Mouse (Mus musculus): ENCODE measurements around the gene Pcca. TPM values are rescaled to one million over a fixed set of nuclear protein-coding genes. Genes with fewer than 3 reads are reported as not detected.

The Pcca gene
- polyA plus RNA-seq, 1 experiment = 4.8 TPM

- TF ChIP-seq CTCF (IDR thresholded peaks at IDR 0.05; ENCODE audit: extremely low read depth, insufficient read depth, insufficient read length, insufficient replicate concordance) (no peak), POLR2A (IDR thresholded peaks at IDR 0.05; ENCODE audit: low read depth, low read length) (no peak)
- Histone ChIP-seq H3K36me3 (ENCODE audit: control insufficient read depth, insufficient read depth, low read length) (no peaks in the 10 kb centered on the region), H3K4me3 (ENCODE audit: extremely low read depth, insufficient read depth, insufficient read length) (no peak overlapping the region), H3K4me1 (ENCODE audit: control insufficient read depth, insufficient read depth, insufficient read length) (no peaks in the 10 kb centered on the region), H3K27me3 (ENCODE audit: control insufficient read depth, insufficient read depth, low read length) (no peaks in the 10 kb centered on the region), H3K27ac (ENCODE audit: insufficient read depth, low read length) (no peak overlapping the region)
- no peak for DNase-seq (ENCODE audit: low read depth in 1 of 2, low spot score in 2 of 2)
- 62% methylated on average over 2 of the region's 2 CpGs for WGBS
These were observed 74.2 kb downstream of the Pcca start for GRCm38 (mm10) chr14:122608323-122608722.

- 92% methylated on average over 4 of the region's 4 CpGs for WGBS
- H3K36me3 ChIP-seq (ENCODE audit: control insufficient read depth, insufficient read depth, low read length) = no peaks in the 10 kb centered on the region
- no peak overlapping the region for H3K4me3 ChIP-seq (ENCODE audit: extremely low read depth, insufficient read depth, insufficient read length)
- no peaks in the 10 kb centered on the region for H3K27me3 ChIP-seq (ENCODE audit: control insufficient read depth, insufficient read depth, low read length)
- DNase-seq (ENCODE audit: low read depth in 1 of 2, low spot score in 2 of 2) = no peak
- H3K4me1 ChIP-seq (ENCODE audit: control insufficient read depth, insufficient read depth, insufficient read length) = no peaks in the 10 kb centered on the region
- TF ChIP-seq CTCF (IDR thresholded peaks at IDR 0.05; ENCODE audit: extremely low read depth, insufficient read depth, insufficient read length, insufficient replicate concordance) (no peak), POLR2A (IDR thresholded peaks at IDR 0.05; ENCODE audit: low read depth, low read length) (no peak)
- no peak overlapping the region for H3K27ac ChIP-seq (ENCODE audit: insufficient read depth, low read length)
These were observed 76.9 kb downstream of the Pcca start for GRCm38 (mm10) chr14:122611035-122611434.

- H3K4me1 ChIP-seq (ENCODE audit: control insufficient read depth, insufficient read depth, insufficient read length) = no peaks in the 10 kb centered on the region
- no peak overlapping the region for H3K4me3 ChIP-seq (ENCODE audit: extremely low read depth, insufficient read depth, insufficient read length)
- H3K36me3 ChIP-seq (ENCODE audit: control insufficient read depth, insufficient read depth, low read length) = no peaks in the 10 kb centered on the region
- no peak for DNase-seq (ENCODE audit: low read depth in 1 of 2, low spot score in 2 of 2)
- H3K27me3 ChIP-seq (ENCODE audit: control insufficient read depth, insufficient read depth, low read length) = no peaks in the 10 kb centered on the region
- TF ChIP-seq CTCF (IDR thresholded peaks at IDR 0.05; ENCODE audit: extremely low read depth, insufficient read depth, insufficient read length, insufficient replicate concordance) = no peak
- TF ChIP-seq POLR2A (IDR thresholded peaks at IDR 0.05; ENCODE audit: low read depth, low read length) = no peak
- WGBS = 85% methylated on average over 3 of the region's 3 CpGs
- H3K27ac ChIP-seq (ENCODE audit: insufficient read depth, low read length) = no peak overlapping the region
These were observed 78.2 kb downstream of the Pcca start for GRCm38 (mm10) chr14:122612317-122612716.

GRCm38 (mm10) chr14:122617656-122618055, 83.5 kb downstream of the Pcca start:
- no peak overlapping the region for H3K4me3 ChIP-seq (ENCODE audit: extremely low read depth, insufficient read depth, insufficient read length)
- H3K27me3 ChIP-seq (ENCODE audit: control insufficient read depth, insufficient read depth, low read length) = no peaks in the 10 kb centered on the region
- H3K36me3 ChIP-seq (ENCODE audit: control insufficient read depth, insufficient read depth, low read length) = peaks cover 5% of the 10 kb centered on the region; the same call in 1 of the 2 replicates
- TF ChIP-seq POLR2A (IDR thresholded peaks at IDR 0.05; ENCODE audit: low read depth, low read length) = no peak
- no peak for TF ChIP-seq CTCF (IDR thresholded peaks at IDR 0.05; ENCODE audit: extremely low read depth, insufficient read depth, insufficient read length, insufficient replicate concordance)
- no peaks in the 10 kb centered on the region for H3K4me1 ChIP-seq (ENCODE audit: control insufficient read depth, insufficient read depth, insufficient read length)
- no peak overlapping the region for H3K27ac ChIP-seq (ENCODE audit: insufficient read depth, low read length)
- 98% methylated on average over 2 of the region's 2 CpGs for WGBS
- no peak for DNase-seq (ENCODE audit: low read depth in 1 of 2, low spot score in 2 of 2)

- 88% methylated on average over 2 of the region's 2 CpGs for WGBS
- Histone ChIP-seq H3K27me3 (ENCODE audit: control insufficient read depth, insufficient read depth, low read length) (no peaks in the 10 kb centered on the region), H3K4me1 (ENCODE audit: control insufficient read depth, insufficient read depth, insufficient read length) (no peaks in the 10 kb centered on the region; the same call in 1 of the 2 replicates), H3K36me3 (ENCODE audit: control insufficient read depth, insufficient read depth, low read length) (no peaks in the 10 kb centered on the region), H3K4me3 (ENCODE audit: extremely low read depth, insufficient read depth, insufficient read length) (no peak overlapping the region), H3K27ac (ENCODE audit: insufficient read depth, low read length) (no peak overlapping the region)
- TF ChIP-seq POLR2A (IDR thresholded peaks at IDR 0.05; ENCODE audit: low read depth, low read length) (no peak), CTCF (IDR thresholded peaks at IDR 0.05; ENCODE audit: extremely low read depth, insufficient read depth, insufficient read length, insufficient replicate concordance) (no peak)
- no peak for DNase-seq (ENCODE audit: low read depth in 1 of 2, low spot score in 2 of 2)
These were observed 99.3 kb downstream of the Pcca start for GRCm38 (mm10) chr14:122633416-122633815.

GRCm38 (mm10) chr14:122636601-122637000, 102.5 kb downstream of the Pcca start:
- H3K4me3 ChIP-seq (ENCODE audit: extremely low read depth, insufficient read depth, insufficient read length) = no peak overlapping the region
- H3K4me1 ChIP-seq (ENCODE audit: control insufficient read depth, insufficient read depth, insufficient read length) = no peaks in the 10 kb centered on the region; the same call in 1 of the 2 replicates
- H3K27me3 ChIP-seq (ENCODE audit: control insufficient read depth, insufficient read depth, low read length) = no peaks in the 10 kb centered on the region
- no peak for DNase-seq (ENCODE audit: low read depth in 1 of 2, low spot score in 2 of 2)
- H3K36me3 ChIP-seq (ENCODE audit: control insufficient read depth, insufficient read depth, low read length) = no peaks in the 10 kb centered on the region
- TF ChIP-seq CTCF (IDR thresholded peaks at IDR 0.05; ENCODE audit: extremely low read depth, insufficient read depth, insufficient read length, insufficient replicate concordance) (no peak), POLR2A (IDR thresholded peaks at IDR 0.05; ENCODE audit: low read depth, low read length) (no peak)
- WGBS = 75% methylated on average over 6 of the region's 6 CpGs
- no peak overlapping the region for H3K27ac ChIP-seq (ENCODE audit: insufficient read depth, low read length)

- Histone ChIP-seq H3K36me3 (ENCODE audit: control insufficient read depth, insufficient read depth, low read length) (no peaks in the 10 kb centered on the region), H3K27ac (ENCODE audit: insufficient read depth, low read length) (no peak overlapping the region), H3K4me1 (ENCODE audit: control insufficient read depth, insufficient read depth, insufficient read length) (no peaks in the 10 kb centered on the region; the same call in 1 of the 2 replicates), H3K4me3 (ENCODE audit: extremely low read depth, insufficient read depth, insufficient read length) (no peak overlapping the region), H3K27me3 (ENCODE audit: control insufficient read depth, insufficient read depth, low read length) (no peaks in the 10 kb centered on the region)
- no peak for TF ChIP-seq CTCF (IDR thresholded peaks at IDR 0.05; ENCODE audit: extremely low read depth, insufficient read depth, insufficient read length, insufficient replicate concordance)
- TF ChIP-seq POLR2A (IDR thresholded peaks at IDR 0.05; ENCODE audit: low read depth, low read length) = no peak
- WGBS = 60% methylated on average over 5 of the region's 5 CpGs
- DNase-seq (ENCODE audit: low read depth in 1 of 2, low spot score in 2 of 2) = no peak
These were observed 103.9 kb downstream of the Pcca start for GRCm38 (mm10) chr14:122637798-122638555.
